Mouse (Mus musculus): ENCODE data around the gene Senp6.

GRCm38 (mm10) chr9:80158937-80159336 lies 92.2 kb downstream of the Senp6 start:
- TF ChIP-seq CTCF (IDR thresholded peaks at IDR 0.05; ENCODE audit: low read depth), result no peak
- TF ChIP-seq EP300 (IDR thresholded peaks at IDR 0.05; ENCODE audit: low read depth), result no peak
